Mouse (Mus musculus) E14TG2a.4 (cell line): ENCODE measurements around the gene Sfrp4.

Experiments
- H3K27me3 ChIP-seq: 2 replicates; pipeline ENCODE4 v1.6.1; 2014; ENCODE audit warnings: low read length, control low read depth; ENCODE audit not compliant: insufficient read depth
- H3K36me3 ChIP-seq: 2 replicates; pipeline ENCODE4 v1.6.1; 2014; ENCODE audit warnings: low read length, control low read depth; ENCODE audit not compliant: insufficient read depth
- H3K4me1 ChIP-seq: replicated peaks from 2 replicates; pipeline ENCODE4 v1.6.1; 2014; ENCODE audit warnings: low read depth, low read length, control low read depth
- H3K4me3 ChIP-seq: replicated peaks from 2 replicates; pipeline ENCODE4 v1.5.1; 2014; ENCODE audit warnings: mild to moderate bottlenecking, low read length
- H3K9me3 ChIP-seq: 2 replicates; pipeline ENCODE4 v1.6.1; 2014; ENCODE audit warnings: low read length, control low read depth
- CTCF ChIP-seq: conservative IDR thresholded peaks from 2 replicates; pipeline ENCODE4 v1.5.1; 2014; ENCODE audit warnings: low read length
- NANOG ChIP-seq: IDR thresholded peaks from 2 replicates; pipeline ENCODE4 v1.6.1; 2014; ENCODE audit warnings: borderline replicate concordance, low read length, mixed read lengths
- POU5F1 ChIP-seq: IDR thresholded peaks from 2 replicates; pipeline ENCODE4 v1.6.1; 2014; ENCODE audit warnings: low read length, borderline replicate concordance

The Sfrp4 gene

GRCm38 (mm10) chr13:19649824-19650223 lies 26.9 kb downstream of the Sfrp4 start:
- TF ChIP-seq POU5F1 (no peak), CTCF (no peak)

GRCm38 (mm10) chr13:19652405-19652804 lies 29.5 kb downstream of the Sfrp4 start:
- no peak overlapping the region for H3K4me3 ChIP-seq
- TF ChIP-seq NANOG (no peak), CTCF (no peak), POU5F1 (no peak)
- no peaks in the 10 kb centered on the region for H3K27me3 ChIP-seq
- peaks cover 7% of the 10 kb centered on the region; the same call in 1 of the 2 replicates for H3K9me3 ChIP-seq
- no peaks in the 10 kb centered on the region for H3K36me3 ChIP-seq
- no peaks in the 10 kb centered on the region for H3K4me1 ChIP-seq

More at GRCm38 (mm10) chr13:19649824-19650223, 26.9 kb downstream of the Sfrp4 start:
- H3K9me3 ChIP-seq = peaks cover 7% of the 10 kb centered on the region; the same call in 1 of the 2 replicates
- no peaks in the 10 kb centered on the region for H3K4me1 ChIP-seq
- no peaks in the 10 kb centered on the region for H3K27me3 ChIP-seq
- H3K36me3 ChIP-seq = no peaks in the 10 kb centered on the region
- no peak overlapping the region for H3K4me3 ChIP-seq

GRCm38 (mm10) chr13:19668355-19669140 lies 45.6 kb downstream of the Sfrp4 start:
- H3K4me1 ChIP-seq = no peaks in the 10 kb centered on the region
- H3K36me3 ChIP-seq = no peaks in the 10 kb centered on the region
- H3K27me3 ChIP-seq = no peaks in the 10 kb centered on the region
- no peak overlapping the region for H3K4me3 ChIP-seq
- TF ChIP-seq NANOG (no peak), POU5F1 (no peak), CTCF (no peak)
- H3K9me3 ChIP-seq = peaks cover 3% of the 10 kb centered on the region; the same call in 1 of the 2 replicates

GRCm38 (mm10) chr13:19674025-19674424 lies 51.1 kb downstream of the Sfrp4 start:
- Histone ChIP-seq H3K9me3 (no peaks in the 10 kb centered on the region), H3K4me3 (no peak overlapping the region), H3K36me3 (no peaks in the 10 kb centered on the region), H3K27me3 (no peaks in the 10 kb centered on the region), H3K4me1 (no peaks in the 10 kb centered on the region)
- TF ChIP-seq CTCF = no peak
- no peak for TF ChIP-seq POU5F1
- no peak for TF ChIP-seq NANOG

- no peaks in the 10 kb centered on the region for H3K36me3 ChIP-seq
- no peaks in the 10 kb centered on the region for H3K9me3 ChIP-seq
- no peaks in the 10 kb centered on the region for H3K4me1 ChIP-seq
- TF ChIP-seq POU5F1 = no peak
- TF ChIP-seq CTCF = no peak
- no peak for TF ChIP-seq NANOG
- no peak overlapping the region for H3K4me3 ChIP-seq
- H3K27me3 ChIP-seq = no peaks in the 10 kb centered on the region
Measured at GRCm38 (mm10) chr13:19674601-19675000, 51.7 kb downstream of the Sfrp4 start.
